Mouse (Mus musculus) forebrain, embryonic 15.5 days (tissue): ENCODE data around the gene Gpx5. TPM values are rescaled to one million over a fixed set of nuclear protein-coding genes. Genes with fewer than 3 reads are reported as not detected.
A peak's percentile ranks its signal among the peaks of the same experiment; 100 is the strongest.

Source experiments
- ATAC-seq: fragments of 200-750 bp; cut with Nextera tagmentation; replicated peaks from 2 replicates; pipeline ENCODE4 v1.8.0; 2017; ENCODE audit warnings: mild to moderate bottlenecking, moderate TSS enrichment, moderate library complexity
- H3K27ac ChIP-seq: fragments of 300-500 bp; sonication (generic); replicated peaks from 2 replicates; pipeline ENCODE4 v1.5.1; 2015; ENCODE audit warnings: mild to moderate bottlenecking, inconsistent platforms
- H3K27me3 ChIP-seq: fragments of 300-500 bp; sonication (generic); 2 replicates; pipeline ENCODE4 v1.6.1; 2015; ENCODE audit warnings: inconsistent platforms
- H3K36me3 ChIP-seq: fragments of 300-500 bp; sonication (generic); 2 replicates; pipeline ENCODE4 v1.6.1; 2015; ENCODE audit warnings: mild to moderate bottlenecking, inconsistent platforms
- H3K4me1 ChIP-seq: fragments of 300-500 bp; sonication (generic); 2 replicates; pipeline ENCODE4 v1.6.1; 2015; ENCODE audit warnings: inconsistent platforms
- H3K4me2 ChIP-seq: fragments of 300-500 bp; sonication (generic); replicated peaks from 2 replicates; pipeline ENCODE4 v1.6.1; 2015; ENCODE audit warnings: mild to moderate bottlenecking, inconsistent platforms
- H3K4me3 ChIP-seq: fragments of 300-500 bp; sonication (generic); 2 replicates; pipeline ENCODE4 v1.5.1; 2015; ENCODE audit warnings: mild to moderate bottlenecking, inconsistent platforms
- H3K9ac ChIP-seq: fragments of 300-500 bp; sonication (generic); replicated peaks from 2 replicates; pipeline ENCODE4 v1.6.1; 2015; ENCODE audit warnings: mild to moderate bottlenecking, inconsistent platforms
- H3K9me3 ChIP-seq: fragments of 300-500 bp; sonication (generic); 2 replicates; pipeline ENCODE4 v1.6.1; 2016; ENCODE audit warnings: inconsistent platforms
- WGBS: fragments of 180-500 bp; shearing (Covaris S2); methylation state at CpG from one replicate; pipeline ENCODE4 v1.1.7; 2015; ENCODE audit warnings: mixed read lengths; 5-methylcytosine and 5-hydroxymethylcytosine counted together
- polyA plus RNA-seq: library from polyadenylated mRNA; unstranded; fragments of >200 nt; fragmentation: Nextera tagmentation; extraction: Ambion mirVana; gene quantifications from 2 replicates; pipeline ENCODE4 v1.2.1, GENCODE M21; 2015

Gene Gpx5
- polyA plus RNA-seq, 1 experiment from 2014 or later, result not detected

GRCm38 (mm10) chr13:21304483-21305066 is 12.0 kb upstream of the Gpx5 start:
- H3K27ac ChIP-seq, result no peak overlapping the region
- H3K4me3 ChIP-seq, result no peak overlapping the region
- no peaks in the 10 kb centered on the region for H3K27me3 ChIP-seq
- no peak overlapping the region for H3K4me2 ChIP-seq
- H3K9ac ChIP-seq, result no peak overlapping the region
- 85% methylated on average over 3 of the region's 3 CpGs for WGBS
- H3K36me3 ChIP-seq, result no peaks in the 10 kb centered on the region
- no peaks in the 10 kb centered on the region for H3K9me3 ChIP-seq
- H3K4me1 ChIP-seq, result no peaks in the 10 kb centered on the region
- no peak for ATAC-seq

DNA sequence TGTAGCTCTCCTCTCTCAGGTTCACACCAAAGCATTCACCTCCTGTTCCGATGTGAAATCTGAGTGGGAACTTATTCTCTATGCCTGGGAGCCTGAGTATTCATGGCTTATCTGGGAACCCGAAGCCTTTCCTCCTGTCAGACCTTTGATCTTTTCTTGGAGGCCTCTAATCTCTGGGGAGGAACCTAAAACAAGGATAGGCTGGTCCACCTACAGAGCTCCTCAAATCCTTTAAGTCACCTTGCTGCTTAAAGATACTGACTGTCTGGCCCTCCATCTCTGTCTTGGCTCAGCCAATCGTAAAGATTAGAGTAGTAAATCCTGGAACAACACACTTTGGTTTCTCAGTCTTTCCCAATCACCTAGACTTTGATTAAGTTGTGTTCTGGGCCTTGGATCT is 6.0 kb upstream of the Gpx5 start:
- Histone ChIP-seq H3K9me3 (no peaks in the 10 kb centered on the region), H3K4me3 (no peak overlapping the region), H3K4me2 (no peak overlapping the region), H3K9ac (no peak overlapping the region), H3K27ac (no peak overlapping the region), H3K4me1 (no peaks in the 10 kb centered on the region), H3K27me3 (no peaks in the 10 kb centered on the region), H3K36me3 (no peaks in the 10 kb centered on the region)
- 34% methylated on average over 3 of the region's 3 CpGs for WGBS
- ATAC-seq, result no peak

DNA sequence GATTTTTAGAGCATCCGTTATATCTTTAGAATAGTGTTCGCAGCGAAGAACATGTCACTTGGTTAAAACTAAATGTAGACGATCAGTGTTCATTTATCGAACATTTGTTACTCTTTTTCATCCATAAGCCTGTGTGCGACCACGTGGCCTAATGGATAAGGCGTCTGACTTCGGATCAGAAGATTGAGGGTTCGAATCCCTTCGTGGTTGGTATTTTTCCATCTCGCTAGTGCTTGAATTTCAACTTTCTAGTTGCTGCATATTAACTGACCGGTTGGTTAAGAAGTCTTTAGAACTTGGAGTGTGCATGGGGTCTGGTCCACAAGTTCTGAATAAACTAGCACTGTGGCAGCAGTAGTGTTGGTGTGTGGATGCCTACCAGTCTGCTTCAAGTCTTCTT is 13.0 kb downstream of the Gpx5 start:
- Histone ChIP-seq H3K9ac (peak overlapping the region; percentile 25), H3K4me1 (peaks cover 20% of the 10 kb centered on the region), H3K36me3 (no peaks in the 10 kb centered on the region), H3K9me3 (no peaks in the 10 kb centered on the region), H3K27ac (no peak overlapping the region), H3K27me3 (no peaks in the 10 kb centered on the region), H3K4me2 (peak overlapping the region; percentile 60), H3K4me3 (peak overlapping the region; percentile 49)
- ATAC-seq, result peak; percentile 57
- WGBS, result under 1% methylated on average over 13 of the region's 13 CpGs

GRCm38 (mm10) chr13:21279076-21279475 is 13.5 kb downstream of the Gpx5 start:
- Histone ChIP-seq H3K27ac (no peak overlapping the region), H3K4me1 (peaks cover 20% of the 10 kb centered on the region), H3K9ac (peak overlapping the region; percentile 25), H3K9me3 (no peaks in the 10 kb centered on the region), H3K36me3 (no peaks in the 10 kb centered on the region), H3K4me2 (peak overlapping the region; percentile 60), H3K4me3 (peak overlapping the region; percentile 49), H3K27me3 (no peaks in the 10 kb centered on the region)
- peak; percentile 11; the same call in 1 of the 2 replicates for ATAC-seq
- 8% methylated on average over 8 of the region's 8 CpGs for WGBS

GRCm38 (mm10) chr13:21276551-21276950 is 16.0 kb downstream of the Gpx5 start:
- Histone ChIP-seq H3K4me2 (peak overlapping the region; percentile 76), H3K27me3 (no peaks in the 10 kb centered on the region), H3K9ac (peak overlapping the region; percentile 66), H3K4me3 (peak overlapping the region; percentile 68), H3K9me3 (no peaks in the 10 kb centered on the region), H3K27ac (peak overlapping the region; percentile 35), H3K36me3 (no peaks in the 10 kb centered on the region), H3K4me1 (peaks cover 20% of the 10 kb centered on the region)
- peak; percentile 20; the same call in 1 of the 2 replicates for ATAC-seq
- WGBS, result 1% methylated on average over 9 of the region's 9 CpGs

DNA sequence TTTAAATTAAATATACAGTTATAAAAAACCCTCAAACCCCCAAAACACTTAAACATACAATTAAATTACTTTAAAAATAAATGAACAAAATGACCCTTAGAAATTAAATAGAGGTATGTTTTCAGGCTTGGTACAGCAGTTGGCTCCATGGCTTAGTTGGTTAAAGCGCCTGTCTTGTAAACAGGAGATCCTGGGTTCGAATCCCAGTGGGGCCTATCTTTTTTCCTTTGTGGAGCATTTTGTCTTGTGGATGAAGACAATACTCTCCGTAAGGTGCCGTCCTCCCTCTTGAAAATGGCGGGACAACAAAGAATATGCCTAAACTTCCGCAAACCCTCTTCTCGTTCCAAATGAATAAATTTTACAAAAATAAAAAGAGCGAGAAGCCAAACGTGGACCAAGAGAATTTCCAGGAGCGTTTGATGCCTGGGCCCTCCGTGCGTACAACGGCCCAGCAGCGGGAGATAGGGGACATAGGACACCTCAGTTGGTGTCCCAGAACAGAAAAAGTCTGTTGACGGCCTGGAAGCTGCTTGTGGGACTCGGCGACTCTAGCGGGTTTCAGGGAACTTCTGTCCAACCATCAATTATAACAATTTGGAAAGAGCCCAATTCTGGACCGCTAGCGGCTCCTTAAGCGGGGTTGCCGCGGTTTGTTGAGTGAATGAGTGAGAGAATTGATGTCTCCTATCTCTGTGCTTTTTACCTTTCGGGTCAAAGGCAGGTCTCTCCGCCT is 16.5 kb downstream of the Gpx5 start:
- H3K9me3 ChIP-seq, result no peaks in the 10 kb centered on the region
- peak overlapping the region; percentile 66 for H3K9ac ChIP-seq
- H3K36me3 ChIP-seq, result no peaks in the 10 kb centered on the region
- ATAC-seq, result peak; percentile 75
- under 1% methylated on average over 25 of the region's 25 CpGs for WGBS
- peak overlapping the region; percentile 68 for H3K4me3 ChIP-seq
- peak overlapping the region; percentile 62 for H3K27ac ChIP-seq
- H3K4me2 ChIP-seq, result peak overlapping the region; percentile 76
- H3K4me1 ChIP-seq, result peaks cover 20% of the 10 kb centered on the region
- H3K27me3 ChIP-seq, result no peaks in the 10 kb centered on the region

DNA sequence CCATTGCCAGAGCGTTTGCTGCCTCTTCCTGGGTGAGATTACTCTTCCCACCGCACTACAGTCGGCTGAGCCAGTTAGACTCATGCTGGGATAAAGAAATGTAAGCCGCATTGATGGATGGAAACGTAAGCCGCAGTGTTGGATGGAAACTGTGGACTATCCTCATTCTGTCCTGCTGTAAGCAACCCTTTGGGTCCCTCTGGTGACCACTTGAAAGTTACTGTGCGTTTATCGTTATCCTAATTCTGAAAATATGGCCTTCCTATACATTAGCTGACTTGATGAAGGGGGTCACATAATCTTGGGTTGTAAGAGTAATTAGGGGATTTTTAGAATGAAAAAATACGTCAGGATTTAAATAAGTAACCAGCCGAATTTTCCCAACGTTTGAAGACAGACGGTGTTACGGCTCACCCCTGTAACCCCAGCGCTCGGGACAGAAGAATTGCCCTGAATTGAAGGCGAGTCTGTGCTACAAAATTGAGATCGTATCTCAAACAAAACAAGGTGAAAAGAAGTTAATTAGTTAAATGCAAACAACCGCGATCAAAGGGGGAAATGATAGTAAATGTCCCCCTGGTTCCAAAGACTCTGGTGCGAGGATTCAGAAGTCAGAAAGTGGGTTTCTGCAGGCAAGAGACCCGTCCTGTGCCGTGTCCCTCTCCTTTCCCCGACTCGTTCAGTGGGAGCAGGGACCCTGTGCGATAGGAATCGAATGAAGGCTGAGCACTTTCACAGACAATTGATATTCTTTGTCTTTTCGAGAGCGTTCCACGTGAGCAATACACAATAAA is 17.3 kb downstream of the Gpx5 start:
- Histone ChIP-seq H3K4me2 (peak overlapping the region; percentile 76), H3K4me1 (peaks cover 20% of the 10 kb centered on the region), H3K9ac (peak overlapping the region; percentile 56), H3K27me3 (no peaks in the 10 kb centered on the region), H3K9me3 (no peaks in the 10 kb centered on the region), H3K27ac (peak overlapping the region; percentile 62), H3K36me3 (no peaks in the 10 kb centered on the region), H3K4me3 (peak overlapping the region; percentile 68)
- ATAC-seq, result peak; percentile 73
- WGBS, result under 1% methylated on average over 29 of the region's 29 CpGs

GRCm38 (mm10) chr13:21268262-21268661 is 24.3 kb downstream of the Gpx5 start:
- H3K4me3 ChIP-seq, result 0 out of 2 replicates have a peak overlapping the region, but pooled peaks have one; percentile 8

GRCm38 (mm10) chr13:21267541-21267940 is 25.0 kb downstream of the Gpx5 start:
- Histone ChIP-seq H3K36me3 (no peaks in the 10 kb centered on the region), H3K4me1 (0 out of 2 replicates have a peak, but pooled peaks cover 4% of the 10 kb centered on the region), H3K27me3 (peaks cover 12% of the 10 kb centered on the region; the same call in 1 of the 2 replicates), H3K27ac (no peak overlapping the region), H3K9ac (no peak overlapping the region), H3K4me2 (no peak overlapping the region), H3K4me3 (no peak overlapping the region), H3K9me3 (no peaks in the 10 kb centered on the region)
- no peak for ATAC-seq
- 27% methylated on average over 4 of the region's 4 CpGs for WGBS

More at GRCm38 (mm10) chr13:21268262-21268661, 24.3 kb downstream of the Gpx5 start:
- H3K27ac ChIP-seq, result no peak overlapping the region
- no peak overlapping the region for H3K9ac ChIP-seq
- ATAC-seq, result no peak
- H3K4me2 ChIP-seq, result 0 out of 2 replicates have a peak overlapping the region, but pooled peaks have one; percentile 6
- WGBS, result 7% methylated on average over 1 of the region's 1 CpGs
- peaks cover 5% of the 10 kb centered on the region; the same call in 1 of the 2 replicates for H3K27me3 ChIP-seq
- H3K4me1 ChIP-seq, result 0 out of 2 replicates have a peak, but pooled peaks cover 4% of the 10 kb centered on the region
- H3K36me3 ChIP-seq, result no peaks in the 10 kb centered on the region
- no peaks in the 10 kb centered on the region for H3K9me3 ChIP-seq

- H3K36me3 ChIP-seq, result no peaks in the 10 kb centered on the region
- peaks cover 14% of the 10 kb centered on the region; the same call in 1 of the 2 replicates for H3K27me3 ChIP-seq
- H3K9me3 ChIP-seq, result no peaks in the 10 kb centered on the region
- H3K4me3 ChIP-seq, result no peak overlapping the region
- H3K27ac ChIP-seq, result no peak overlapping the region
- H3K9ac ChIP-seq, result no peak overlapping the region
- no peak for ATAC-seq
- no peak overlapping the region for H3K4me2 ChIP-seq
- WGBS, result 53% methylated on average over 2 of the region's 2 CpGs
- H3K4me1 ChIP-seq, result 0 out of 2 replicates have a peak, but pooled peaks cover 4% of the 10 kb centered on the region
These were observed 26.8 kb downstream of the Gpx5 start for GRCm38 (mm10) chr13:21265736-21266135.

- Histone ChIP-seq H3K9ac (no peak overlapping the region; the same call in 1 of the 2 replicates), H3K4me3 (peak overlapping the region; percentile 33), H3K4me2 (peak overlapping the region; percentile 35), H3K27ac (no peak overlapping the region), H3K36me3 (no peaks in the 10 kb centered on the region), H3K27me3 (peaks cover 14% of the 10 kb centered on the region; the same call in 1 of the 2 replicates), H3K9me3 (no peaks in the 10 kb centered on the region), H3K4me1 (0 out of 2 replicates have a peak, but pooled peaks cover 12% of the 10 kb centered on the region)
- WGBS, result 2% methylated on average over 11 of the region's 11 CpGs
- ATAC-seq, result no peak
These were observed 28.2 kb downstream of the Gpx5 start for GRCm38 (mm10) chr13:21264366-21264765.
